Mouse (Mus musculus) G1E (cell line): ENCODE measurements at regions not wholly inside any gene's neighbourhood (a gene's known extent, or its start where the extent isn't known, plus 50 kb on each side); places are given as distances from the start of the nearest gene placed in this dataset.

Source experiments
- CTCF ChIP-seq: IDR thresholded peaks from 2 replicates; pipeline ENCODE4 v1.5.1; 2012; ENCODE audit warnings: low read depth, low read length, inconsistent platforms, mixed read lengths
- GATA1 ChIP-seq: IDR thresholded peaks from 2 replicates; pipeline ENCODE4 v1.6.1; 2012; ENCODE audit warnings: borderline replicate concordance, low read length, inconsistent platforms, mixed read lengths
- GATA2 ChIP-seq: IDR thresholded peaks from 2 replicates; pipeline ENCODE4 v1.6.1; 2012; ENCODE audit warnings: low read depth, low read length, inconsistent platforms, borderline replicate concordance
- POLR2AphosphoS5 ChIP-seq: IDR thresholded peaks from 2 replicates; pipeline ENCODE4 v1.6.1; 2012; ENCODE audit warnings: low read depth, low read length, inconsistent platforms; ENCODE audit not compliant: insufficient replicate concordance
- TAL1 ChIP-seq: conservative IDR thresholded peaks from 2 replicates; pipeline ENCODE4 v1.6.1; 2012; ENCODE audit warnings: low read depth, low read length, inconsistent platforms, mixed read lengths

DNA sequence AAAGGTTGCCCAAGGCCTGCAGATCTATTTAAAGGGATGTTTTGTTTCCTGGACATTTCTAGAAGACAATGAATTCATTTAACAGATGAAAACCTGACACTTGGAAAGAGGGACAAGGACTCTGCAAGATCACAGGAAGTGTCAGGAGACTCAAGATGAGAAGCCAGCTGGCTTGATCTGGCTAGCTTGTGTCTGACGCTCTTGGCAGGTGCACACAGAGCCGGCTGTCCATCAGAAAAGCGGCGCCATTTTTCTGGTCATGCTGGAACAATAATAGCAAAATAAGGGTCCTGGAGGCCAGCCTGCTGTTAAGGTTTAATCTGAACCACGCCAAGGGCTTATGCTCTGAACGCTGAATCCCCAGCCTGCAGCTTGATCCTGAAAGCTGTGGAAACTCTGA is 303.3 kb downstream of the Ptpru start:
- no peak for TF ChIP-seq CTCF
- no peak for TF ChIP-seq POLR2AphosphoS5
- TF ChIP-seq TAL1: no peak
- TF ChIP-seq GATA1: no peak
- TF ChIP-seq GATA2: no peak
